Mouse (Mus musculus): ENCODE results near the gene Fgd5. TPM values are rescaled to one million over a fixed set of nuclear protein-coding genes. Genes with fewer than 3 reads are reported as not detected.

Gene Fgd5
- polyA plus RNA-seq, 1 experiment, result 4.1 TPM

DNA sequence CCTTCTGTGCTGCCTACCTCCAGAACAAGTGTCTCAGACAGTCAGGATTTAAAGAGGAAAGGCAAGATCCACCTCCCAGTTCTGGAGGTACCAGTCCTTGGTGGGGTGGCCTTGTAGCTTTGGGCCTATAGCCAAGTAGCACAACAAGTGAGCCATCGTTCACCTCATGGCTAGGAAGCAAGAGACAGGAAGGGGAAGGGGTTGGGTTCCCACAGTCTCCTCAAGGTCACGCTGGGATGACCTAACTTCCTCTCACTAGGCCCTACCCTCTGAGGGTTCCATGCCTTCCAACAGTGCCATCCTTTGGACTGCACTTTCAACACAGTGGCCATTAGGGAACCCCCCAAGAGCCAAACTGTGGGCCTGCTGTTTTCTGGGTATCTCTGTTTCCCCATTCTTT is 84.8 kb downstream of the Fgd5 start:
- Histone ChIP-seq H3K27me3 (ENCODE audit: control insufficient read depth, insufficient read depth, low read length, poor library complexity, severe bottlenecking) (no peaks in the 10 kb centered on the region), H3K27ac (ENCODE audit: insufficient read depth, low read length) (no peak overlapping the region), H3K36me3 (ENCODE audit: control insufficient read depth, insufficient read depth, low read length, poor library complexity, severe bottlenecking) (no peaks in the 10 kb centered on the region), H3K9me3 (replicated peaks; ENCODE audit: control insufficient read depth, insufficient read depth, low read length, poor library complexity, severe bottlenecking) (no peaks in the 10 kb centered on the region), H3K4me1 (ENCODE audit: control insufficient read depth, insufficient read depth, low read length) (no peaks in the 10 kb centered on the region), H3K9ac (ENCODE audit: low read depth, poor library complexity, severe bottlenecking) (no peak overlapping the region), H3K4me3 (ENCODE audit: low read depth, low read length) (no peak overlapping the region)
- TF ChIP-seq POLR2A (IDR thresholded peaks at IDR 0.05; ENCODE audit: insufficient read depth, low read length), result no peak
- TF ChIP-seq CTCF (IDR thresholded peaks at IDR 0.05; ENCODE audit: low read depth, low read length), result no peak

DNA sequence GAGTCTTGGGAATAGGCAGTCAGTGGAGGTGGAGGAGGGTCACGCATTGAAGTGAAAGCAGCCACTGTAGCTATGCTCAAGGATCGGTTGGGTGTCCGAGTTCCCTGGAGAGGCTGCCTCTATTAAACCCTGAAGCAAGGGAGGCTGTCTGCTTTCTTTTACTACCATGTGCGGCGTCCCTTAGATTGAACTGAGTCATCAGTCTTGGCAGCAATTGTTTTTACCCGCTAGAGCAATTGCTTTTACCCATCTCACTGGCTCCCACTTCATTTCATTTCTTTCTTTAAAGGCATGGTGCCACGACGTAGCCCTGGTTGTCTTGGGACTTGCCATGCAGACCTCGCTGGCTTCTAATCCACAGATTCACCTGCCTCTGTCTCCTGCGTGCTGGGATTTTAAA is 85.4 kb downstream of the Fgd5 start:
- no peaks in the 10 kb centered on the region for H3K4me1 ChIP-seq (ENCODE audit: control insufficient read depth, insufficient read depth, low read length)
- TF ChIP-seq POLR2A (IDR thresholded peaks at IDR 0.05; ENCODE audit: insufficient read depth, low read length), result no peak
- TF ChIP-seq EP300 (IDR thresholded peaks at IDR 0.05; ENCODE audit: insufficient read depth, low read depth, low read length), result no peak
- no peak for TF ChIP-seq CTCF (IDR thresholded peaks at IDR 0.05; ENCODE audit: low read depth, low read length)
- no peak overlapping the region for H3K9ac ChIP-seq (ENCODE audit: low read depth, poor library complexity, severe bottlenecking)
- no peaks in the 10 kb centered on the region for H3K27me3 ChIP-seq (ENCODE audit: control insufficient read depth, insufficient read depth, low read length, poor library complexity, severe bottlenecking)
- no peaks in the 10 kb centered on the region for H3K9me3 ChIP-seq (replicated peaks; ENCODE audit: control insufficient read depth, insufficient read depth, low read length, poor library complexity, severe bottlenecking)
- no peak overlapping the region for H3K27ac ChIP-seq (ENCODE audit: insufficient read depth, low read length)
- no peaks in the 10 kb centered on the region for H3K36me3 ChIP-seq (ENCODE audit: control insufficient read depth, insufficient read depth, low read length, poor library complexity, severe bottlenecking)
- H3K4me3 ChIP-seq (ENCODE audit: low read depth, low read length), result no peak overlapping the region

DNA sequence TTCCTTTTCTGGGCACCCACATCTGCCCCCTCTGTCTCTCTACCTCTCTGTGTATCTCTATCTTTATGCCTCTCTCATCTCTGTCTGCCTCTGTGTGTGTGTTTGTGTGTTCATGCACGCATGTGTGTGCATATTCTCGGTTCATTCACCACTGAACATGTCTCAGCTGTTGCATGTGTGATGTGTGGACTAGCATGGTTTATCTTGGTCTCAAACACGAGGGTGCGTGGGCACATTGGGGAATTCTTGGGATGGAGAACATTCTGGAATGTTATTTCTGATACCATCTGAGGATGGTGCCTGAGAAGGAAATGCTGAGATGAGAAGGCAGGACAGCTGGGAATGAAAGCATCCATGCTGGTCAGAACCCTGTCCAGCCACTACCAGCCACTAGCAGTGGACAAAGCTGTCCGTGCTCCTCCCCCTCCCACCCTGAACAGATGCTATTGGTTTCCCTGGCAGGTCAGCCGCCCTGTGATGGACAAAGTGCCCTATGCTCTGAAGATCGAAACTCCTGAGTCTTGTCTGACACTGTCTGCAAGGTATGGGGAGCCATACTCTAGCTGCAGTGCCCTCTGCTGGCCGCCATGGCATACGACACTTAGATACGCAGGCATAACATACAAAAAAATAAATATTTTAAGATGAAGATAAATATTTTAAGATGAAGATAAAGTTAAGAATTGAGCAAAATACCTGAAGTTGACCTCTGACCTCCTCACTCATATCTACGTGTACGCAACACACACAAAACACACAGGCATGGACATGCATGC is 87.2 kb downstream of the Fgd5 start:
- H3K27ac ChIP-seq (ENCODE audit: insufficient read depth, low read length), result no peak overlapping the region
- H3K9me3 ChIP-seq (replicated peaks; ENCODE audit: control insufficient read depth, insufficient read depth, low read length, poor library complexity, severe bottlenecking), result no peaks in the 10 kb centered on the region
- no peaks in the 10 kb centered on the region for H3K27me3 ChIP-seq (ENCODE audit: control insufficient read depth, insufficient read depth, low read length, poor library complexity, severe bottlenecking)
- no peaks in the 10 kb centered on the region for H3K4me1 ChIP-seq (ENCODE audit: control insufficient read depth, insufficient read depth, low read length)
- no peak overlapping the region for H3K9ac ChIP-seq (ENCODE audit: low read depth, poor library complexity, severe bottlenecking)
- no peaks in the 10 kb centered on the region for H3K36me3 ChIP-seq (ENCODE audit: control insufficient read depth, insufficient read depth, low read length, poor library complexity, severe bottlenecking)
- TF ChIP-seq CTCF (IDR thresholded peaks at IDR 0.05; ENCODE audit: low read depth, low read length) (peak; percentile 88), POLR2A (IDR thresholded peaks at IDR 0.05; ENCODE audit: insufficient read depth, low read length) (no peak)
- no peak overlapping the region for H3K4me3 ChIP-seq (ENCODE audit: low read depth, low read length)

GRCm38 (mm10) chr6:92067146-92067790 is 88.6 kb downstream of the Fgd5 start:
- Histone ChIP-seq H3K27ac (ENCODE audit: insufficient read depth, low read length) (no peak overlapping the region), H3K9me3 (replicated peaks; ENCODE audit: control insufficient read depth, insufficient read depth, low read length, poor library complexity, severe bottlenecking) (no peaks in the 10 kb centered on the region), H3K36me3 (ENCODE audit: control insufficient read depth, insufficient read depth, low read length, poor library complexity, severe bottlenecking) (no peaks in the 10 kb centered on the region), H3K4me3 (ENCODE audit: low read depth, low read length) (peak overlapping the region; percentile 25), H3K4me1 (ENCODE audit: control insufficient read depth, insufficient read depth, low read length) (no peaks in the 10 kb centered on the region), H3K27me3 (ENCODE audit: control insufficient read depth, insufficient read depth, low read length, poor library complexity, severe bottlenecking) (no peaks in the 10 kb centered on the region), H3K9ac (ENCODE audit: low read depth, poor library complexity, severe bottlenecking) (no peak overlapping the region)
- TF ChIP-seq EP300 (IDR thresholded peaks at IDR 0.05; ENCODE audit: insufficient read depth, low read depth, low read length) (no peak), CTCF (IDR thresholded peaks at IDR 0.05; ENCODE audit: low read depth, low read length) (peak; percentile 96), POLR2A (IDR thresholded peaks at IDR 0.05; ENCODE audit: insufficient read depth, low read length) (no peak)

DNA sequence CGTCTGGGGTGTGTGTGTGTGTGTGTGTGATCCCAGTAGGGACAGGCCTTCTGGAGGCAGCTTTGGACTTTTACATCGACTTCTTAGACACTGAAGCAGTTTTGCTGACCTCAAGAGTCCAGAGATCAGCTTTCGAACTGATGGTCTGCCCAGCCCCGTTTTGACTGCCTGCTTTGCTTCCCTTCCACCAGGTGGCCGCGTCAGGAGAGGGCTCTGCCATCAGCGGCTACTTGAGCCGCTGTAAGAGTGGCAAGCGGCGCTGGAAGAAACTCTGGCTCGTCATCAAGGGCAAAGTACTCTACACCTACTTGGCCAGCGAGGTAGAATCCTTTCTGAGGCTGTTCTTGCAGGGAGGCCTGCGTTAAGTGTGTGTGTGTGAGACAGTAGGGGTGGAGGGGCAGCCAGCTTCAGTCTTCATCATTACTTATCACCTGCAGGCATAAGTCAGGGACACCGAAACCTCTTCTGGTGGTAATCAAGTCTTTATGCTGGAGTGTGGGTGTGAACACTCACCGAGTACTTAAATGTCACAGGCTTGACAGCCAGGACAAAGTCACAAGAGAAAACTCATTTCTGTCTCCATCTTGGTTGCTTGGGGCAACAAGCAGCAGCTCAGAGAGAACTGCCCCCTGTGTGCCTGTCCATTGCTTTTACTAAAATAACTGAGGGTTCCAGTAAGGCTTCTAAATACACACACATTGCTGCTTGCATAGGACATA is 92.6 kb downstream of the Fgd5 start:
- Histone ChIP-seq H3K9me3 (replicated peaks; ENCODE audit: control insufficient read depth, insufficient read depth, low read length, poor library complexity, severe bottlenecking) (no peaks in the 10 kb centered on the region), H3K27ac (ENCODE audit: insufficient read depth, low read length) (no peak overlapping the region), H3K9ac (ENCODE audit: low read depth, poor library complexity, severe bottlenecking) (no peak overlapping the region), H3K4me1 (ENCODE audit: control insufficient read depth, insufficient read depth, low read length) (no peaks in the 10 kb centered on the region), H3K27me3 (ENCODE audit: control insufficient read depth, insufficient read depth, low read length, poor library complexity, severe bottlenecking) (no peaks in the 10 kb centered on the region), H3K36me3 (ENCODE audit: control insufficient read depth, insufficient read depth, low read length, poor library complexity, severe bottlenecking) (no peaks in the 10 kb centered on the region), H3K4me3 (ENCODE audit: low read depth, low read length) (no peak overlapping the region)
- TF ChIP-seq EP300 (IDR thresholded peaks at IDR 0.05; ENCODE audit: insufficient read depth, low read depth, low read length) (no peak), POLR2A (IDR thresholded peaks at IDR 0.05; ENCODE audit: insufficient read depth, low read length) (no peak), CTCF (IDR thresholded peaks at IDR 0.05; ENCODE audit: low read depth, low read length) (no peak)

DNA sequence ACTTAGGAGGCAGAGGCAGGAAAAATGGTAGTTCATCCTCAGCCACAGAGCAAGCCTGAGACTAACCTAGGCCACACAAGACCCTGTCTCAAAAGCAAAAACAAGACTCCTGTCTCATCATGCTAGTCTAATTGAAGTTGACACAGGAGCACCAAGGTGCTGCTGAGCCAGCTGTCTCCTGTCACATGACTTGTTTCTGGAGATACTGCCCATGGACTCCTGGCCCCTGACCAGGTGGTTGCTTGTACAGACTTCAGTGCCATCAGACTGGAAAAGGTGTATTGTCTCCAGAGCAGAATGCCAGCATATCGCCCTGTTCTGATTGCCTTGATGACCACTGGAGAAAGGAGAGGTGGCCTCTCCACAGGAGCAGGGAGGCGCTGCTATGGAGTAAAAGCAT is 102.1 kb downstream of the Fgd5 start:
- Histone ChIP-seq H3K9ac (ENCODE audit: low read depth, poor library complexity, severe bottlenecking) (no peak overlapping the region), H3K36me3 (ENCODE audit: control insufficient read depth, insufficient read depth, low read length, poor library complexity, severe bottlenecking) (no peaks in the 10 kb centered on the region), H3K9me3 (replicated peaks; ENCODE audit: control insufficient read depth, insufficient read depth, low read length, poor library complexity, severe bottlenecking) (no peaks in the 10 kb centered on the region), H3K27ac (ENCODE audit: insufficient read depth, low read length) (no peak overlapping the region), H3K4me1 (ENCODE audit: control insufficient read depth, insufficient read depth, low read length) (peaks cover 7% of the 10 kb centered on the region), H3K4me3 (ENCODE audit: low read depth, low read length) (no peak overlapping the region), H3K27me3 (ENCODE audit: control insufficient read depth, insufficient read depth, low read length, poor library complexity, severe bottlenecking) (no peaks in the 10 kb centered on the region)
- TF ChIP-seq EP300 (IDR thresholded peaks at IDR 0.05; ENCODE audit: insufficient read depth, low read depth, low read length), result no peak
- TF ChIP-seq CTCF (IDR thresholded peaks at IDR 0.05; ENCODE audit: low read depth, low read length), result no peak
- no peak for TF ChIP-seq POLR2A (IDR thresholded peaks at IDR 0.05; ENCODE audit: insufficient read depth, low read length)
